Comparison of ENCODE assay signal across 7 mouse cellular contexts in the genomic region with DNA sequence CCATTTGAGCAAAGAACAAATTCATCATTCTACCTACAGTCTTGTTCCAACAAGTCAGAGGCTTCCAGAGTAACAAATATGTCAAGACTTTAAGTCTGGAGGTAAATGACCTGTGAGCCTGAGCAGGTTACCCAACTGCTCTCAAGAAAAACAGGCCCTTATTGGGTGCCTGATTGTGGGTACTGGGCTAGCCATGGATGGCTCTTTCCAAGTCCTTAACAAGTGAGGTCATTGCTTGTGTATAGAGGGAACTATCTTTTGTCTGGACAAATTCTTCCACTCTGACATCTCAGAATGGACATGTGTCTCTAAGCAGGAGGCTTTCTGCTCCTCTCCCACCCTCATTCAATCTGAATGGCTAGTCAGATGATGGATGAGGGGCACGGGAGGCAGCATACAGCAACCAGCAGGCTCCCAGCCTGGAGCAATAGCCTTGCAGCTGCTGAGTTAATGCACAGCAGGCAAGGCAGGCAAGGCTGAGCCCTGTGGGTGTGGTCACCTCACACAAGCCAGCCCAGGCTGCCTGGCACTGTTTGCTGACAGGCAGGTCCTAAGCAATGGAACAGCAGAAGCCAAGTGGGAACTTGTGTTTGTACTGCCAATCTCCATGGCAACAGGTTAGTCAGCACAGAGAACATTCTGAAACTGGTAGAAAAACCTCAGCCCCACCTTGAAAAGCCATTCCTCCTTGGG. TPM values are rescaled to one million over a fixed set of nuclear protein-coding genes. Genes with fewer than 3 reads are reported as not detected.
DNase-seq lines count a peak whose midpoint lies in the region; ATAC-seq lines count a peak whose summit lies in the region.

No protein-coding gene starts in this region.

- H3K4me3 ChIP-seq in embryonic facial prominence, embryonic 14.5 days (ENCODE audit: low read depth, low read length), result no peak overlapping the region
- no peak overlapping the region for H3K4me3 ChIP-seq in kidney, embryonic 14.5 days (ENCODE audit: low read length)
- no peak overlapping the region for H3K4me3 ChIP-seq in limb, embryonic 11.5 days (ENCODE audit: low read depth, low read length)
- no peak overlapping the region for H3K4me3 ChIP-seq in midbrain, embryonic 16.5 days (ENCODE audit: low read depth, low read length)

- peak; percentile 95 for ATAC-seq in embryonic facial prominence, embryonic 14.5 days (ENCODE audit: low read depth)
- peak; percentile 83 for ATAC-seq in kidney, embryonic 14.5 days (ENCODE audit: low FRiP score, low TSS enrichment)
- ATAC-seq in limb, embryonic 11.5 days (ENCODE audit: insufficient number of reproducible peaks, low FRiP score, low TSS enrichment, low read depth), result peak; percentile 60; the same call in 1 of the 2 replicates
- peak; percentile 95 for ATAC-seq in midbrain, embryonic 16.5 days

- no peak overlapping the region for H3K9ac ChIP-seq in embryonic facial prominence, embryonic 14.5 days (ENCODE audit: low read depth, low read length)
- H3K9ac ChIP-seq in kidney, embryonic 14.5 days (ENCODE audit: low read depth, low read length), result no peak overlapping the region
- no peak overlapping the region for H3K9ac ChIP-seq in limb, embryonic 11.5 days (ENCODE audit: low read length)
- H3K9ac ChIP-seq in midbrain, embryonic 16.5 days (ENCODE audit: low read depth, low read length), result no peak overlapping the region

- H3K36me3 ChIP-seq in embryonic facial prominence, embryonic 14.5 days (ENCODE audit: control insufficient read depth, insufficient read depth, low read length), result no peaks in the 10 kb centered on the region
- H3K36me3 ChIP-seq in kidney, embryonic 14.5 days (ENCODE audit: control insufficient read depth, insufficient read depth, low read length), result no peaks in the 10 kb centered on the region
- no peaks in the 10 kb centered on the region for H3K36me3 ChIP-seq in limb, embryonic 11.5 days (ENCODE audit: control insufficient read depth, insufficient read depth, low read length)
- no peaks in the 10 kb centered on the region for H3K36me3 ChIP-seq in midbrain, embryonic 16.5 days (ENCODE audit: control insufficient read depth, insufficient read depth, low read length)

- peak; percentile 67 for DNase-seq in adrenal gland, adult 8-10 months
- DNase-seq in embryonic facial prominence, embryonic 14.5 days (ENCODE audit: low spot score), result peak; percentile 95
- peak; percentile 72 to 74 for DNase-seq in heart, adult 9 months (ENCODE audit: low spot score in 2 of 2)
- DNase-seq in limb, embryonic 11.5 days (ENCODE audit: low spot score), result peak; percentile 53
- DNase-seq in urinary bladder, postnatal 4 days (ENCODE audit: low spot score in 2 of 2), result peak; percentile 64 to 70

- H3K4me2 ChIP-seq in embryonic facial prominence, embryonic 14.5 days (ENCODE audit: low read depth, low read length), result no peak overlapping the region
- no peak overlapping the region for H3K4me2 ChIP-seq in kidney, embryonic 14.5 days (replicated peaks; ENCODE audit: low read depth, low read length)
- no peak overlapping the region for H3K4me2 ChIP-seq in limb, embryonic 11.5 days (ENCODE audit: low read depth, severe bottlenecking)
- H3K4me2 ChIP-seq in midbrain, embryonic 16.5 days (ENCODE audit: low read length), result no peak overlapping the region

- H3K27me3 ChIP-seq in embryonic facial prominence, embryonic 14.5 days (replicated peaks; ENCODE audit: control insufficient read depth, insufficient read depth, low read length), result no peaks in the 10 kb centered on the region
- no peaks in the 10 kb centered on the region for H3K27me3 ChIP-seq in kidney, embryonic 14.5 days (ENCODE audit: control insufficient read depth, insufficient read depth, low read length)
- H3K27me3 ChIP-seq in limb, embryonic 11.5 days (ENCODE audit: control insufficient read depth, insufficient read depth, low read length), result no peaks in the 10 kb centered on the region
- H3K27me3 ChIP-seq in midbrain, embryonic 16.5 days (ENCODE audit: control insufficient read depth, insufficient read depth, low read depth, low read length), result no peaks in the 10 kb centered on the region

- peaks cover 4% of the 10 kb centered on the region; the same call in 1 of the 2 replicates for H3K4me1 ChIP-seq in embryonic facial prominence, embryonic 14.5 days (ENCODE audit: control insufficient read depth, insufficient read depth, low read length)
- no peaks in the 10 kb centered on the region for H3K4me1 ChIP-seq in kidney, embryonic 14.5 days (ENCODE audit: control insufficient read depth, insufficient read depth, low read length)
- no peaks in the 10 kb centered on the region for H3K4me1 ChIP-seq in limb, embryonic 11.5 days (ENCODE audit: control insufficient read depth, insufficient read depth, low read length)
- H3K4me1 ChIP-seq in midbrain, embryonic 16.5 days (ENCODE audit: control insufficient read depth, insufficient read depth, low read length), result peaks cover 3% of the 10 kb centered on the region; the same call in 1 of the 2 replicates

- WGBS in embryonic facial prominence, embryonic 14.5 days, result 6% methylated on average over 1 of the region's 1 CpGs
- 0% methylated on average over 1 of the region's 1 CpGs for WGBS in kidney, embryonic 14.5 days
- WGBS in limb, embryonic 11.5 days, result 4% methylated on average over 1 of the region's 1 CpGs
- WGBS in midbrain, embryonic 16.5 days, result 5% methylated on average over 1 of the region's 1 CpGs

- peak overlapping the region; percentile 24; the same call in 1 of the 2 replicates for H3K27ac ChIP-seq in embryonic facial prominence, embryonic 14.5 days (replicated peaks; ENCODE audit: low read depth, low read length)
- no peak overlapping the region for H3K27ac ChIP-seq in kidney, embryonic 14.5 days (ENCODE audit: low read depth, low read length)
- H3K27ac ChIP-seq in limb, embryonic 11.5 days (replicated peaks; ENCODE audit: low read depth, low read length), result no peak overlapping the region
- peak overlapping the region; percentile 47; the same call in 1 of the 2 replicates for H3K27ac ChIP-seq in midbrain, embryonic 16.5 days (ENCODE audit: low read length)

- no peaks in the 10 kb centered on the region for H3K9me3 ChIP-seq in embryonic facial prominence, embryonic 14.5 days (ENCODE audit: control insufficient read depth, low read length)
- H3K9me3 ChIP-seq in kidney, embryonic 14.5 days (ENCODE audit: control insufficient read depth, low read length), result no peaks in the 10 kb centered on the region
- no peaks in the 10 kb centered on the region for H3K9me3 ChIP-seq in limb, embryonic 11.5 days (ENCODE audit: control insufficient read depth, low read length)
- H3K9me3 ChIP-seq in midbrain, embryonic 16.5 days (replicated peaks; ENCODE audit: control insufficient read depth, low read length, poor library complexity, severe bottlenecking), result no peaks in the 10 kb centered on the region

RNA-seq across cellular contexts. Expression of a gene that starts 28.1 kb away (rescaled TPM):
- 100 to 1,000 TPM in 1 of 4 experiments, 10 to 100 TPM in 3; 33.4 to 102 (median 63.6) TPM for total RNA-seq in adrenal gland, adult 8-10 months (2022)
- polyA plus RNA-seq in embryonic facial prominence, embryonic 14.5 days (2014; fragmentation: Nextera tagmentation; extraction: Ambion mirVana), result 24.0 and 24.6 TPM in 2 replicates
- 14.5 and 17.1 TPM in 2 replicates for polyA plus RNA-seq in kidney, embryonic 14.5 days (2014; fragmentation: Nextera tagmentation; extraction: Ambion mirVana)
- polyA plus RNA-seq in limb, embryonic 11.5 days (2014; fragmentation: Nextera tagmentation; extraction: Ambion mirVana), result 3.1 and 4.0 TPM in 2 replicates
- 1.4 and 1.9 TPM in 2 replicates for polyA plus RNA-seq in midbrain, embryonic 16.5 days (2015; fragmentation: Nextera tagmentation; extraction: Ambion mirVana)

RNA-seq across cellular contexts. Expression of a gene that starts 39.5 kb away (rescaled TPM):
- 1 to 10 TPM in 3 of 4 experiments, under 1 TPM in 1; 0.44 to 1.5 (median 1.2) TPM for total RNA-seq in adrenal gland, adult 8-10 months (2022)
- 18.2 and 23.0 TPM in 2 replicates for polyA plus RNA-seq in embryonic facial prominence, embryonic 14.5 days (2014; fragmentation: Nextera tagmentation; extraction: Ambion mirVana)
- 28.1 and 33.0 TPM in 2 replicates for polyA plus RNA-seq in kidney, embryonic 14.5 days (2014; fragmentation: Nextera tagmentation; extraction: Ambion mirVana)
- polyA plus RNA-seq in limb, embryonic 11.5 days (2014; fragmentation: Nextera tagmentation; extraction: Ambion mirVana), result 34.9 and 38.9 TPM in 2 replicates
- polyA plus RNA-seq in midbrain, embryonic 16.5 days (2015; fragmentation: Nextera tagmentation; extraction: Ambion mirVana), result 2.8 and 4.1 TPM in 2 replicates

Comparison
In these comparisons a context has a peak if more than half of its experiments do, and no peak if none do; other contexts are left out.
1. H3K27ac ChIP-seq: peak in embryonic facial prominence, embryonic 14.5 days (single experiment) and midbrain, embryonic 16.5 days (single experiment); none in kidney, embryonic 14.5 days (single experiment) and limb, embryonic 11.5 days (single experiment).
2. Peak in every context shown above with its lines, with median percentiles within 50 percentile points of each other: DNase-seq and ATAC-seq.